Mouse (Mus musculus) embryonic fibroblast, embryonic 13.5 days (primary cell): ENCODE measurements around the gene Slc35b1.

Experiments
- CTCF ChIP-seq: IDR thresholded peaks from 2 replicates; pipeline ENCODE4 v1.5.1; 2011; ENCODE audit warnings: mild to moderate bottlenecking, control low read depth, low read length, moderate library complexity, borderline replicate concordance; ENCODE audit not compliant: insufficient read depth
- POLR2A ChIP-seq: IDR thresholded peaks from 2 replicates; pipeline ENCODE4 v1.6.1; 2011; ENCODE audit warnings: low read depth, mild to moderate bottlenecking, control low read depth, low read length, moderate library complexity

- no peak for TF ChIP-seq CTCF
- TF ChIP-seq POLR2A: no peak
Measured at GRCm38 (mm10) chr11:95420880-95421435, 36.5 kb downstream of the Slc35b1 start.
